Mouse (Mus musculus) limb, embryonic 10.5 days (tissue): ENCODE measurements around the gene Zfp958. TPM values are rescaled to one million over a fixed set of nuclear protein-coding genes. Genes with fewer than 3 reads are reported as not detected.

ENCODE experiments used
- DNase-seq: peaks from one replicate; pipeline ENCODE4 v3.0.0-alpha.2; 2017; ENCODE audit warnings: low spot score
- H3K27ac ChIP-seq: fragments of 300-500 bp; sonication (generic); 2 replicates; pipeline ENCODE4 v1.5.1; 2016; ENCODE audit warnings: mild to moderate bottlenecking
- H3K27me3 ChIP-seq: fragments of 300-500 bp; sonication (generic); 2 replicates; pipeline ENCODE4 v1.6.1; 2016; ENCODE audit warnings: low read depth, mild to moderate bottlenecking; ENCODE audit not compliant: poor library complexity, severe bottlenecking
- H3K36me3 ChIP-seq: fragments of 300-500 bp; sonication (generic); 2 replicates; pipeline ENCODE4 v1.6.1; 2016; ENCODE audit warnings: mild to moderate bottlenecking, moderate library complexity
- H3K4me1 ChIP-seq: fragments of 300-500 bp; sonication (generic); 2 replicates; pipeline ENCODE4 v1.6.1; 2016
- H3K4me3 ChIP-seq: fragments of 300-500 bp; sonication (generic); 2 replicates; pipeline ENCODE4 v1.5.1; 2016; ENCODE audit warnings: mild to moderate bottlenecking, moderate library complexity
- H3K9me3 ChIP-seq: fragments of 300-500 bp; sonication (generic); replicated peaks from 2 replicates; pipeline ENCODE4 v1.6.1; 2016; ENCODE audit warnings: mild to moderate bottlenecking
- WGBS: fragments of 180-500 bp; shearing (Covaris S2); methylation state at CpG from one replicate; pipeline ENCODE4 v1.1.7; 2016; 5-methylcytosine and 5-hydroxymethylcytosine counted together
- polyA plus RNA-seq: library from polyadenylated mRNA; unstranded; fragments of >200 nt; fragmentation: Nextera tagmentation; extraction: Ambion mirVana; gene quantifications from 2 replicates; pipeline ENCODE4 v1.2.1, GENCODE M21; 2016

Zfp958 gene
- polyA plus RNA-seq, 1 experiment from 2014 or later, result 14.2 TPM

DNA sequence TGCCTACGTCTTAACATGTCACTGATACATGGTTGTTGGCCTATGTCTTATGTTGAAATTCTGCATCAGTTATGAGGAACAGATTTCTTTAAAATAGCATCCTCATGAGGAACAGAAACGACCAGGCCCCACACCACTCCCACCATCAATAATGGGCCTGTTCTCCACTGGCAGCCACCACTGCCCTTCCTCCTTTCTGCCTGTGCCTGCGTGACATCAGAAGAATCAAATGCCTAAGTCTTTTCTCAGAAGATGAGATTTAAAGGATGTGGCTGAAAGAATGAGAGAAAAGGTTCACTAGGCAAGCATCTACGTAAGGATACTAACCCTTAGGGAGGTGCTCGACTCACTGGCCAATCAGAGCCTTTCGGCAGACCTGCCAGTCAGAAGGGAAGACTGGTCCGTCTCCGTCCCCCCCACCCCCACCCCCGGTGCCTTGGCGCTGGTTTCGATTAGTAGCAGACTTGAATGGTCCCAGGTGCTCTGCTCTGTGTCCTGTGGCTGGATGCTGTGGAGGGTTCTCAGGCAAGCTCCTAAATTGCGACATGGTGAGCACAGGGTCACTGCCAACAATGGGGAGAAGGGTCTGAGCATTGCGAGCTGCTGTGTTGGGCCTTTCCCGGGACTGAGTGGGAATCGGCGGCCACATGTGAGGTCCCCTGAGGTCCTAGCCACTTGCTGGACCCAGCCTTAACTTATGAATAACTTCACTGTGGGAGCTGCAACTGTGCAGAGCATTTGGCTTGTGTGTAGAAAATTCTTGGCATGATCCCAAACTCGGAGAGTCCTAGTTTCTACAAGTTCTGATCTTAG is 62.4 kb downstream of the Zfp958 start:
- H3K36me3 ChIP-seq, result no peaks in the 10 kb centered on the region
- no peak for DNase-seq
- no peaks in the 10 kb centered on the region for H3K27me3 ChIP-seq
- 0 out of 2 replicates have a peak, but pooled peaks cover 3% of the 10 kb centered on the region for H3K9me3 ChIP-seq
- no peak overlapping the region for H3K4me3 ChIP-seq
- no peak overlapping the region for H3K27ac ChIP-seq
- H3K4me1 ChIP-seq, result peaks cover 3% of the 10 kb centered on the region; the same call in 1 of the 2 replicates
- 83% methylated on average over 17 of the region's 17 CpGs for WGBS

GRCm38 (mm10) chr8:4676586-4676985 is 63.6 kb downstream of the Zfp958 start:
- H3K27me3 ChIP-seq, result no peaks in the 10 kb centered on the region
- 91% methylated on average over 7 of the region's 7 CpGs for WGBS
- DNase-seq, result no peak
- H3K27ac ChIP-seq, result peak overlapping the region; percentile 96
- peaks cover 3% of the 10 kb centered on the region; the same call in 1 of the 2 replicates for H3K4me1 ChIP-seq
- 0 out of 2 replicates have a peak, but pooled peaks cover 3% of the 10 kb centered on the region for H3K9me3 ChIP-seq
- H3K4me3 ChIP-seq, result peak overlapping the region; percentile 64
- no peaks in the 10 kb centered on the region for H3K36me3 ChIP-seq

DNA sequence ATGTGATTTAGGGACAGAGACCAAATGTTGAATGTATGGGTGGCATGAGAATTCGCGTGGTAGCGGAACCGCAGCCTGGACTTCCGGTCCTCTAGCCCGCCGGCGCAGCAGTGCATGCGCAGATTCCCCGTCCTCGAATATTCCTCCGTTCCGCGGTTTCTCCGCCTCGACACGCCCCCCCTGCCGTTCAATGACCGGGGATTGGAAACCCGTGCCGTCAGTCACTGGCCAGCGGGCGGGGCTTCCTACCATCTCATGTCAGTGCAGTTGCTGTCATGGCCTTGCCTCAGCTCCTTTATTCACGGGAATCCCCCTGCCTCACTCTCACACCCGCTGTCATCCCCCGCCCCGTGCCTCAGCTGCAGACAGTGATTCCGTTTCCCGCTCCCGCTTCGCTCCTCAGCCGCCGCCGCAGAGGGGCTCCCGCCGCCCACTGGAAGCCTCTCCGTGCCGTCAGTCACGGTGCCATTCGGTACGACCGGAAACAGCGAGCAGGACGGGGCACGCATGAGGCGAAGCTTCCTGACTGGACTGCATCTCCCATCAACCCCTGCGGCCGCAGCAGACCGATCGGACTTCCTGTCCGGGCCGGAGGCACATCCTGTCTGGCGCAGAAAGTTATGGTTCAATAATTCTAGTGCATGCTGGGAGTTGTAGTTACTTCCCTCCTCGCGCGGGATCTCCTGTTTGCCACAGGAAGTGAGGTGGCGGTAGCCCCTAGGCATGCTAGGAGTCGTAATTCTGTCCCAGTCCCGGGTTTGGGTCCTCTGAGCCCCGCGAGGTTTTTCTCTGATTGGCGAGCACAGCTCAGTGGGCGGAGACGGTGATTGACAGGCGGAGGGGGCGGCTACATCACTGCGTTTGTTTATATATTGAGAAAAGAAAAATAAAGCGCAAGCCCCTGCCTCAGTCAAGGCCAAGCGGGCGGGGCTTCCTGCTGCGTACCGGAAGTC is 64.6 kb downstream of the Zfp958 start:
- under 1% methylated on average over 72 of the region's 72 CpGs for WGBS
- Histone ChIP-seq H3K4me1 (peaks cover 3% of the 10 kb centered on the region; the same call in 1 of the 2 replicates), H3K27me3 (no peaks in the 10 kb centered on the region), H3K4me3 (peak overlapping the region; percentile 64), H3K9me3 (0 out of 2 replicates have a peak, but pooled peaks cover 3% of the 10 kb centered on the region), H3K27ac (peak overlapping the region; percentile 96), H3K36me3 (no peaks in the 10 kb centered on the region)
- DNase-seq, result peak; percentile 96

- H3K36me3 ChIP-seq, result no peaks in the 10 kb centered on the region
- H3K27me3 ChIP-seq, result no peaks in the 10 kb centered on the region
- DNase-seq, result peak; percentile 92
- H3K4me3 ChIP-seq, result peak overlapping the region; percentile 64
- H3K9me3 ChIP-seq, result 0 out of 2 replicates have a peak, but pooled peaks cover 3% of the 10 kb centered on the region
- under 1% methylated on average over 37 of the region's 37 CpGs for WGBS
- H3K27ac ChIP-seq, result peak overlapping the region; percentile 96
- H3K4me1 ChIP-seq, result peaks cover 3% of the 10 kb centered on the region; the same call in 1 of the 2 replicates
These were observed 65.4 kb downstream of the Zfp958 start for GRCm38 (mm10) chr8:4678218-4678907.

GRCm38 (mm10) chr8:4678908-4679545 is 66.1 kb downstream of the Zfp958 start:
- Histone ChIP-seq H3K27ac (peak overlapping the region; percentile 96), H3K4me1 (peaks cover 3% of the 10 kb centered on the region; the same call in 1 of the 2 replicates), H3K27me3 (no peaks in the 10 kb centered on the region), H3K4me3 (peak overlapping the region; percentile 64), H3K36me3 (no peaks in the 10 kb centered on the region), H3K9me3 (0 out of 2 replicates have a peak, but pooled peaks cover 3% of the 10 kb centered on the region)
- no peak for DNase-seq
- 75% methylated on average over 8 of the region's 8 CpGs for WGBS

DNA sequence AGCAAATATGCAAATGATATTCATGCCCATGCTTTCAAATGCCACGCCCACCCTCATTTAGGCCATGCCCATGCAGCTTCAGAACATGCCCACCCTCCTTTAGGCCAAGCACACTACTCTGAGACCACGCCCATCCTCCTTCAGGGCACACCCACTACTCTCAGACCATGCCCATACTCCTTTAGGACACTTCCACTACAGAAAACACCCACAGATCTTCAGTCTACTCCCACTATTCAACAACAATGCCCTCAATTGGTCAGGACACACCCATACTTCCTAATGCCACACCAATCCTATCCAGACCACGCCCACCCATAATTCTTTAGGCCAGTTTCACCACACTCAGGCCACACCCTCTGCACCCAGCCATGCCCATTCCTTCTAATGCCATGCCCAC is 66.8 kb downstream of the Zfp958 start:
- H3K27ac ChIP-seq, result no peak overlapping the region
- no peak overlapping the region for H3K4me3 ChIP-seq
- peaks cover 3% of the 10 kb centered on the region; the same call in 1 of the 2 replicates for H3K4me1 ChIP-seq
- H3K27me3 ChIP-seq, result no peaks in the 10 kb centered on the region
- WGBS, result 91% methylated on average over 3 of the region's 3 CpGs
- no peaks in the 10 kb centered on the region for H3K36me3 ChIP-seq
- DNase-seq, result no peak
- H3K9me3 ChIP-seq, result 0 out of 2 replicates have a peak, but pooled peaks cover 3% of the 10 kb centered on the region

Other genes with a start within 250 kb of the Zfp958 start
- 8.3 and 10.2 TPM in 2 replicates for gene Cers4, start 120.1 kb upstream of the Zfp958 start, polyA plus RNA-seq
- gene Shcbp1, start 166.4 kb downstream of the Zfp958 start, polyA plus RNA-seq, result 89.1 and 99.5 TPM in 2 replicates